In genomic region chr4:141242651-141243241, GRCm38 (mm10) we compare ENCODE assay signal across 9 mouse cellular contexts. TPM values are rescaled to one million over a fixed set of nuclear protein-coding genes. Genes with fewer than 3 reads are reported as not detected.
A peak's percentile ranks its signal among the peaks of the same experiment; 100 is the strongest.
DNase-seq lines count a peak whose midpoint lies in the region; ATAC-seq lines count a peak whose summit lies in the region.
"Had no signal": no experiment of that assay in that cellular context is flagged by ENCODE, and none has a peak within 500 bp of the region (broad histone marks: within the 10 kb centered on the region; RNA-seq: fewer than 3 reads in every experiment).

No protein-coding gene starts in this region.

- no peak overlapping the region for H3K4me2 ChIP-seq in hindbrain, embryonic 11.5 days (replicated peaks; ENCODE audit: low read depth, low read length)
- H3K4me2 ChIP-seq in hindbrain, embryonic 16.5 days (ENCODE audit: low read length) = no peak overlapping the region
- peak overlapping the region; percentile 28 for H3K4me2 ChIP-seq in limb, embryonic 11.5 days (ENCODE audit: low read depth, severe bottlenecking)
- H3K4me2 ChIP-seq: hindbrain, embryonic 15.5 days; neural tube, embryonic 12.5 days had no signal

- DNase-seq in hindbrain, embryonic 11.5 days (ENCODE audit: low spot score) = no peak
- DNase-seq in NIH3T3 (ENCODE audit: low read depth) = peak; percentile 14
- peak; percentile 55 for DNase-seq in fat pad, adult 2 months (ENCODE audit: extremely low read depth, low read depth, low spot score)
- peak; percentile 48 for DNase-seq in limb, embryonic 11.5 days (ENCODE audit: low spot score)

- H3K4me3 ChIP-seq in hindbrain, embryonic 11.5 days (ENCODE audit: low read depth, low read length) = no peak overlapping the region
- H3K4me3 ChIP-seq in hindbrain, embryonic 16.5 days (ENCODE audit: low read length) = no peak overlapping the region
- H3K4me3 ChIP-seq in limb, embryonic 11.5 days (ENCODE audit: low read depth, low read length) = 0 out of 2 replicates have a peak overlapping the region, but pooled peaks have one; percentile 8
- H3K4me3 ChIP-seq: hindbrain, embryonic 15.5 days; neural tube, embryonic 12.5 days had no signal

- H3K27ac ChIP-seq in hindbrain, embryonic 11.5 days (ENCODE audit: low read depth, low read length) = no peak overlapping the region
- H3K27ac ChIP-seq in hindbrain, embryonic 16.5 days (ENCODE audit: low read depth, low read length) = no peak overlapping the region
- H3K27ac ChIP-seq in limb, embryonic 11.5 days (replicated peaks; ENCODE audit: low read depth, low read length) = no peak overlapping the region
- H3K27ac ChIP-seq: hindbrain, embryonic 15.5 days; neural tube, embryonic 12.5 days had no signal

- no peaks in the 10 kb centered on the region for H3K36me3 ChIP-seq in hindbrain, embryonic 11.5 days (ENCODE audit: control insufficient read depth, insufficient read depth, low read length)
- no peaks in the 10 kb centered on the region for H3K36me3 ChIP-seq in hindbrain, embryonic 16.5 days (ENCODE audit: control insufficient read depth, insufficient read depth, low read length)
- H3K36me3 ChIP-seq in limb, embryonic 11.5 days (ENCODE audit: control insufficient read depth, insufficient read depth, low read length) = no peaks in the 10 kb centered on the region
- H3K36me3 ChIP-seq: hindbrain, embryonic 15.5 days; neural tube, embryonic 12.5 days had no signal

- H3K4me1 ChIP-seq in hindbrain, embryonic 11.5 days (replicated peaks; ENCODE audit: control insufficient read depth, insufficient read depth, low read length) = peaks cover 19% of the 10 kb centered on the region
- peaks cover 35% of the 10 kb centered on the region for H3K4me1 ChIP-seq in hindbrain, embryonic 16.5 days (ENCODE audit: control insufficient read depth, insufficient read depth, low read depth, low read length)
- peaks cover 30% of the 10 kb centered on the region for H3K4me1 ChIP-seq in limb, embryonic 11.5 days (ENCODE audit: control insufficient read depth, insufficient read depth, low read length)

- no peak for ATAC-seq in hindbrain, embryonic 11.5 days (ENCODE audit: low FRiP score)
- ATAC-seq in hindbrain, embryonic 16.5 days = no peak
- no peak for ATAC-seq in limb, embryonic 11.5 days (ENCODE audit: insufficient number of reproducible peaks, low FRiP score, low TSS enrichment, low read depth)
- no peak for ATAC-seq in granulocyte monocyte progenitor cell, adult 5-6 weeks (replicated peaks; ENCODE audit: poor library complexity, severe bottlenecking)
- no peak for ATAC-seq in inflammation-experienced regulatory T-cells, adult 6 months

- no peaks in the 10 kb centered on the region for H3K9me3 ChIP-seq in hindbrain, embryonic 11.5 days (ENCODE audit: control insufficient read depth, low read length)
- no peaks in the 10 kb centered on the region for H3K9me3 ChIP-seq in hindbrain, embryonic 16.5 days (ENCODE audit: control insufficient read depth, low read length)
- H3K9me3 ChIP-seq in limb, embryonic 11.5 days (ENCODE audit: control insufficient read depth, low read length) = no peaks in the 10 kb centered on the region
- H3K9me3 ChIP-seq: hindbrain, embryonic 15.5 days; neural tube, embryonic 12.5 days had no signal

- H3K9ac ChIP-seq in hindbrain, embryonic 11.5 days (ENCODE audit: low read depth, low read length) = 0 out of 2 replicates have a peak overlapping the region, but pooled peaks have one; percentile 16
- H3K9ac ChIP-seq in hindbrain, embryonic 16.5 days (ENCODE audit: low read depth, low read length) = no peak overlapping the region
- peak overlapping the region; percentile 28; the same call in 1 of the 2 replicates for H3K9ac ChIP-seq in limb, embryonic 11.5 days (ENCODE audit: low read length)
- H3K9ac ChIP-seq: hindbrain, embryonic 15.5 days; neural tube, embryonic 12.5 days had no signal

- 4% methylated on average over 11 of the region's 11 CpGs for WGBS in hindbrain, embryonic 11.5 days
- 7% methylated on average over 11 of the region's 11 CpGs for WGBS in hindbrain, embryonic 16.5 days
- 6% methylated on average over 11 of the region's 11 CpGs for WGBS in limb, embryonic 11.5 days

- H3K27me3 ChIP-seq in hindbrain, embryonic 11.5 days (ENCODE audit: control insufficient read depth, insufficient read depth, low read length) = peaks cover 94% of the 10 kb centered on the region
- peaks cover 45% of the 10 kb centered on the region for H3K27me3 ChIP-seq in hindbrain, embryonic 16.5 days (replicated peaks; ENCODE audit: control insufficient read depth, insufficient read depth, low read length)
- peaks cover 93% of the 10 kb centered on the region for H3K27me3 ChIP-seq in limb, embryonic 11.5 days (ENCODE audit: control insufficient read depth, insufficient read depth, low read length)

RNA-seq across cellular contexts. Expression of gene Arhgef19, which starts 3.4 kb away (rescaled TPM):
- polyA plus RNA-seq in hindbrain, embryonic 11.5 days (2014; fragmentation: Nextera tagmentation; extraction: Ambion mirVana) = 2.1 and 3.1 TPM in 2 replicates
- polyA plus RNA-seq in hindbrain, embryonic 16.5 days (2015; fragmentation: Nextera tagmentation; extraction: Ambion mirVana) = 1.7 and 2.0 TPM in 2 replicates
- 4.6 and 5.2 TPM in 2 replicates for polyA plus RNA-seq in limb, embryonic 11.5 days (2014; fragmentation: Nextera tagmentation; extraction: Ambion mirVana)
- total RNA-seq in granulocyte monocyte progenitor cell, adult 5-6 weeks (2014; fragmentation: Nextera tagmentation) = not detected in 2 replicates
- total RNA-seq in granulocyte monocyte progenitor cell, adult 5-6 weeks (2017) = not detected in 2 replicates
- polyA plus RNA-seq in inflammation-experienced regulatory T-cells, adult 6 months (2017; shearing (Covaris generic)) = not detected

RNA-seq across cellular contexts. Expression of gene Rsg1, which starts 29.0 kb away (rescaled TPM):
- 6.3 and 6.8 TPM in 2 replicates for polyA plus RNA-seq in hindbrain, embryonic 11.5 days (2014; fragmentation: Nextera tagmentation; extraction: Ambion mirVana)
- 8.4 and 8.9 TPM in 2 replicates for polyA plus RNA-seq in hindbrain, embryonic 16.5 days (2015; fragmentation: Nextera tagmentation; extraction: Ambion mirVana)
- 5.3 and 8.7 TPM in 2 replicates for polyA plus RNA-seq in limb, embryonic 11.5 days (2014; fragmentation: Nextera tagmentation; extraction: Ambion mirVana)
- 1.4 and 1.8 TPM in 2 replicates for total RNA-seq in granulocyte monocyte progenitor cell, adult 5-6 weeks (2014; fragmentation: Nextera tagmentation)
- total RNA-seq in granulocyte monocyte progenitor cell, adult 5-6 weeks (2017) = 1.4 and 2.6 TPM in 2 replicates
- 1 to 10 TPM; 1.7 to 6.1 (median 3.3) TPM for polyA plus RNA-seq in inflammation-experienced regulatory T-cells, adult 6 months (2017; shearing (Covaris generic))

RNA-seq across cellular contexts. Expression of gene Epha2, which starts 58.3 kb away (rescaled TPM):
- 0.82 and 1.1 TPM in 2 replicates for polyA plus RNA-seq in hindbrain, embryonic 11.5 days (2014; fragmentation: Nextera tagmentation; extraction: Ambion mirVana)
- 1.1 TPM in 2 replicates for polyA plus RNA-seq in hindbrain, embryonic 16.5 days (2015; fragmentation: Nextera tagmentation; extraction: Ambion mirVana)
- polyA plus RNA-seq in limb, embryonic 11.5 days (2014; fragmentation: Nextera tagmentation; extraction: Ambion mirVana) = 2.2 and 2.4 TPM in 2 replicates
- 0.88 TPM in 1 of 2 replicates, not detected in the other for total RNA-seq in granulocyte monocyte progenitor cell, adult 5-6 weeks (2014; fragmentation: Nextera tagmentation)
- 0.10 TPM in 1 of 2 replicates, not detected in the other for total RNA-seq in granulocyte monocyte progenitor cell, adult 5-6 weeks (2017)
- polyA plus RNA-seq in inflammation-experienced regulatory T-cells, adult 6 months (2017; shearing (Covaris generic)) = not detected
